Comparison of ENCODE assay signal across 7 mouse cellular contexts in the genomic region with DNA sequence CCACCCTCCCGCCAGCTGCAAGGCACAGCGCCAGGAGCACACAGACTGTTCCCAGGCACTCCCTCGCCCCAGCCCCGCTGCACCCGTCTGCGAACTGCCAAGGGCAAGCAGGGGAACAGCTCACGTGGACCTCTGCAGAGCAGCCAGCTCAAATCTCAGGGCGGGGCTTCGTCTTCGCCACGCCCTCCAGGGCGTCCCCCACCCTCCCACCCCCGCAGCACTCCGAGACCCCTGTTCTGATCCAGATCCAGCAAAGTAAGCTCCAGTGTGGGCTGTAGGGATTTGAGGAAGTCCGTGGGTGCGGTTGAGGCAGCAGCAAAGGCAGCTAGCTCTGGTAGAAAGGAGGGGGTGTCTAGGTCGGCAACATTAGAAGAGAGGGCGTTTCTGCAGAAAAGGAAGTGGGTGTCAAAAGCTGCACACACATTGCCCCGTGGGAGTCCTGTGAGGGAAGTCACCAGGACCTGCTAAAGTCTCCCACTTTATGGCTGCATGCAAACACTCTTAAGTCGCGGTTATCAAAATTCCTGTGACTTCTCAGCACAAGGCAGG.
DNase-seq lines count a peak whose midpoint lies in the region; ATAC-seq lines count a peak whose summit lies in the region.

No protein-coding gene starts in this region.

- H3K27ac ChIP-seq in intestine, embryonic 14.5 days (ENCODE audit: low read depth): peak overlapping the region; percentile 82
- H3K27ac ChIP-seq in midbrain, embryonic 10.5 days (replicated peaks): peak overlapping the region; percentile 81

- peak overlapping the region; percentile 56 for H3K4me2 ChIP-seq in intestine, embryonic 14.5 days (ENCODE audit: low read length)

- DNase-seq in ZHBTc4 (ENCODE audit: low read depth, low spot score): peak; percentile 92
- peak; percentile 94 for DNase-seq in gastrocnemius, postnatal 14 days
- peak; percentile 88 for DNase-seq in intestine, embryonic 14.5 days (ENCODE audit: low spot score)
- peak; percentile 71 to 77 for DNase-seq in left cerebral cortex, postnatal 36 days (ENCODE audit: low spot score in 2 of 2)
- DNase-seq in midbrain, embryonic 10.5 days (ENCODE audit: low spot score): peak; percentile 73
- peak; percentile 46 for DNase-seq in spleen, adult 12 weeks (ENCODE audit: low spot score)

- no peaks in the 10 kb centered on the region for H3K9me3 ChIP-seq in intestine, embryonic 14.5 days (ENCODE audit: control insufficient read depth, low read length)
- no peaks in the 10 kb centered on the region for H3K9me3 ChIP-seq in midbrain, embryonic 10.5 days (replicated peaks)

- intact Hi-C loops in gastrocnemius, postnatal 14 days (cut with DNase I; ENCODE audit: low total_unique reads): loop anchor here (10.0 kb wide), 1 partner anchor 84 kb away; no protein-coding TSS in a partner anchor
- intact Hi-C loops in left cerebral cortex, postnatal 36 days (cut with DNase I): loop anchor here (1.0 kb wide), 1 partner anchor 89 kb away; a partner anchor contains a TSS

- ATAC-seq in common myeloid progenitor, adult 5-6 weeks (replicated peaks; ENCODE audit: low read depth, poor library complexity, severe bottlenecking): peak; percentile 85
- peak; percentile 93 for ATAC-seq in intestine, embryonic 14.5 days (replicated peaks; ENCODE audit: low FRiP score, low TSS enrichment, low read depth)

- peaks cover 15% of the 10 kb centered on the region for H3K4me1 ChIP-seq in intestine, embryonic 14.5 days (replicated peaks; ENCODE audit: control insufficient read depth, insufficient read depth, low read length)
- peaks cover 26% of the 10 kb centered on the region for H3K4me1 ChIP-seq in midbrain, embryonic 10.5 days

- H3K36me3 ChIP-seq in intestine, embryonic 14.5 days (ENCODE audit: control insufficient read depth, insufficient read depth, low read length): no peaks in the 10 kb centered on the region
- no peaks in the 10 kb centered on the region for H3K36me3 ChIP-seq in midbrain, embryonic 10.5 days

- H3K9ac ChIP-seq in intestine, embryonic 14.5 days (ENCODE audit: low read length): peak overlapping the region; percentile 25; the same call in 1 of the 2 replicates

- peak overlapping the region; percentile 33 for H3K4me3 ChIP-seq in intestine, embryonic 14.5 days (ENCODE audit: low read depth, low read length)
- H3K4me3 ChIP-seq in midbrain, embryonic 10.5 days: peak overlapping the region; percentile 57

- 1% methylated on average over 21 of the region's 21 CpGs for WGBS in intestine, embryonic 14.5 days
- WGBS in midbrain, embryonic 10.5 days: 3% methylated on average over 21 of the region's 21 CpGs

- no peaks in the 10 kb centered on the region for H3K27me3 ChIP-seq in intestine, embryonic 14.5 days (replicated peaks; ENCODE audit: control insufficient read depth, insufficient read depth, low read length)
- H3K27me3 ChIP-seq in midbrain, embryonic 10.5 days (ENCODE audit: low read depth, poor library complexity, severe bottlenecking): 0 out of 2 replicates have a peak, but pooled peaks cover 4% of the 10 kb centered on the region

Comparison
In these comparisons a context has a peak if more than half of its experiments do, and no peak if none do; other contexts are left out.
1. Peak in every context shown above with its lines: DNase-seq, ATAC-seq, H3K4me3 ChIP-seq and H3K27ac ChIP-seq.